Mouse (Mus musculus): Measurements from ENCODE around the gene Nipsnap3b. TPM values are rescaled to one million over a fixed set of nuclear protein-coding genes. Genes with fewer than 3 reads are reported as not detected.

Nipsnap3b gene
- polyA plus RNA-seq, 1 experiment = 75.2 TPM

DNA sequence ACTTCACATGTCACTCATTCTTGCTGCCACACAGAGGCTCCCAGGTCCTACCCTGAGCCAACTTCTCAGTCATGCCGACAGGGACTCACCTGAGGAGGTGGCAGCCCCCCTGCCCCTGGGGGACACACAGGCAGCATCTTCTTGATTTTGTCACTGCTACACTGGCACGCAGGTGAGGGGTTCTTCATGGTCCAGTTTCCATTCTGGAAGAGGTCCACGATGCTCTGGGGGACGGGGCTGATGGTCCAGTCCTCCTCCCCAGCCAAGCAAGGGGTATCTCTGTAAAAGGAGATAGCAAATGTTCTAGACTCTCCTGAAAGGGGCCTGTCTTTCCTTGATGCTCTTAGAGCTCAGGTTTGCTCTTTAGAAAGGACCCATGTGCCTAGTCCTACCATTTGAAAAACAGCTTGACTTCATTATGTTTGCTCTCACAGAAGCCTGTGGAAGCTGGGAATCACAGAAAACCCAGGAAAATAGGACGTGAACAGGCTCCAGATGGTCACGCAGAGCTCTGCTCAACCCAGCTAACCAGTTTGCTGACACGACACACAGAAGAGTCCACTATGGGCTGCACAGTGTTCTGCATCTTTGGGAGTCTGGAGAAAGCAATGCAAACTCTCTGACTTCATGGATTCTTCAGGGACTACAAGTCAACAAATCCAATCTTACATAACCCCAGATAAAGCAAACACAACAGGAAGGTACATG, 50.8 kb downstream of the Nipsnap3b start:
- no peak for DNase-seq (ENCODE audit: low read depth, low spot score)
- WGBS = 86% methylated on average over 7 of the region's 7 CpGs

Other genes starting within 250 kb of the Nipsnap3b start
- gene Olfr275, start 197.3 kb upstream of the Nipsnap3b start, polyA plus RNA-seq (2012; rRNA removed) = not detected in 2 replicates
- not detected in 2 replicates for gene Olfr273, start 152.6 kb upstream of the Nipsnap3b start, polyA plus RNA-seq (2012; rRNA removed)
- not detected in 2 replicates for gene Olfr272, start 92.7 kb upstream of the Nipsnap3b start, polyA plus RNA-seq (2012; rRNA removed)
- gene Olfr270, start 47.3 kb upstream of the Nipsnap3b start, polyA plus RNA-seq (2012; rRNA removed) = not detected in 2 replicates
- gene Nipsnap3a, start 22.6 kb upstream of the Nipsnap3b start, polyA plus RNA-seq (2012; rRNA removed) = not detected in 2 replicates
- gene Abca1, start 148.0 kb downstream of the Nipsnap3b start, polyA plus RNA-seq (2012; rRNA removed) = 1.5 and 7.8 TPM in 2 replicates

All from large intestine, adult 2 months (tissue).